Mouse (Mus musculus): ENCODE measurements around the gene St3gal6.

- TF ChIP-seq CTCF (IDR thresholded peaks at IDR 0.05; ENCODE audit: low read depth, low read length) = no peak
- no peak for TF ChIP-seq TAL1 (conservative IDR thresholded peaks at IDR 0.05; ENCODE audit: low read depth, low read length)
- no peak for TF ChIP-seq POLR2AphosphoS5 (IDR thresholded peaks at IDR 0.05; ENCODE audit: insufficient replicate concordance, low read depth, low read length)
- no peak for TF ChIP-seq GATA1 (IDR thresholded peaks at IDR 0.05; ENCODE audit: borderline replicate concordance, low read length)
Observed at GRCm38 (mm10) chr16:58482296-58482695, 41.7 kb downstream of the St3gal6 start.
